Mouse (Mus musculus): ENCODE data around the gene Oxsr1. TPM values are rescaled to one million over a fixed set of nuclear protein-coding genes. Genes with fewer than 3 reads are reported as not detected.

Oxsr1 gene
- polyA plus RNA-seq, 1 experiment = 16.3 TPM

DNA sequence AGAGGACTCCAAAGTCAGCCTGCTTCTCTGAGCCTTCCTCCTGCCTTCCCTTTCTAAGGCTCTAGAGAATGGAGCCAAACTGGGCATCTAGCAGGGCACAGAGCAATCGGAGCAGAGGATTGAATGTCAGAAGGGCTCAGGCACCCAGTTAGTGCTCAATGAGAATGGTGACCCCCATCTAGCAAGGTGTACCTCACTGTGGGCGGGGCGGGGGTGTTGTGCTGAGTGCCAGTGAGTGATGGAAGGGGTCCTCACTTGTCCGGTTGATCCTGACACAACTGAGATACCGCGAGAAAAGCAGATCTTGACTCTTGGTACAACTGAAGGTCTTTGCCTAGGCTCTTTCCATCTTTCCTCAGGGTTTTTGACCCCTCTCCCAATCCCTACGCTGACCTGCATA lies 16.9 kb upstream of the Oxsr1 start:
- H3K27ac ChIP-seq (ENCODE audit: insufficient read depth, low read depth, low read length) = no peak overlapping the region
- H3K27me3 ChIP-seq (replicated peaks; ENCODE audit: control insufficient read depth, insufficient read depth, low read length) = no peaks in the 10 kb centered on the region
- peak overlapping the region; percentile 90 for H3K4me3 ChIP-seq (ENCODE audit: insufficient read depth, low read depth, low read length)
- no peak for DNase-seq
- TF ChIP-seq POLR2A (IDR thresholded peaks at IDR 0.05; ENCODE audit: low read depth, low read length) = no peak
- no peak for TF ChIP-seq CTCF (conservative IDR thresholded peaks at IDR 0.05; ENCODE audit: insufficient read depth, insufficient read length, low read depth, low read length)
- no peaks in the 10 kb centered on the region for H3K36me3 ChIP-seq (ENCODE audit: control insufficient read depth, insufficient read depth, low read length)
- WGBS = 45% methylated on average over 7 of the region's 7 CpGs
- H3K4me1 ChIP-seq (ENCODE audit: control insufficient read depth, insufficient read depth, low read length) = peaks cover 22% of the 10 kb centered on the region

DNA sequence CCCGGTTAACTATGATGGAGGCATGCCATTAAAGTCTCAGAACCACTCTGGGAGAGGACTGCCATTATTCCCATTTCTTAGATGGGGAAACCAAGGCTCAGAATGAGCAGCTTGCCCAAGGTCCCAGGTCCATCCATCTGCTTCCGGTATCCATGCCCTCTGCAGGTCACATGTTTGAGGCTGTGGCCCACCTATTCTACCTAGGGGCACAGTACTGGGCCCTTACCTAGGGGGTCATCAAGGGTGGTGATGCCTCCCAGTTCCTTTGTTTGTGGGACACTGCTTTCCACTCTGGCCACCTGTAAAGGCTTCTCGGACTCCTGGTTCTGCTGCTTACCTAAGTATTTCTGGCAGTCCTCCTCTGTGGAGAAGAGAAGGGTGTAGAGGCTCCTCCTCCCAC lies 16.1 kb upstream of the Oxsr1 start:
- 81% methylated on average over 3 of the region's 3 CpGs for WGBS
- Histone ChIP-seq H3K27me3 (replicated peaks; ENCODE audit: control insufficient read depth, insufficient read depth, low read length) (no peaks in the 10 kb centered on the region), H3K4me1 (ENCODE audit: control insufficient read depth, insufficient read depth, low read length) (peaks cover 22% of the 10 kb centered on the region), H3K36me3 (ENCODE audit: control insufficient read depth, insufficient read depth, low read length) (no peaks in the 10 kb centered on the region), H3K27ac (ENCODE audit: insufficient read depth, low read depth, low read length) (no peak overlapping the region), H3K4me3 (ENCODE audit: insufficient read depth, low read depth, low read length) (no peak overlapping the region)
- DNase-seq = no peak
- TF ChIP-seq POLR2A (IDR thresholded peaks at IDR 0.05; ENCODE audit: low read depth, low read length) = no peak
- TF ChIP-seq CTCF (conservative IDR thresholded peaks at IDR 0.05; ENCODE audit: insufficient read depth, insufficient read length, low read depth, low read length) = no peak

DNA sequence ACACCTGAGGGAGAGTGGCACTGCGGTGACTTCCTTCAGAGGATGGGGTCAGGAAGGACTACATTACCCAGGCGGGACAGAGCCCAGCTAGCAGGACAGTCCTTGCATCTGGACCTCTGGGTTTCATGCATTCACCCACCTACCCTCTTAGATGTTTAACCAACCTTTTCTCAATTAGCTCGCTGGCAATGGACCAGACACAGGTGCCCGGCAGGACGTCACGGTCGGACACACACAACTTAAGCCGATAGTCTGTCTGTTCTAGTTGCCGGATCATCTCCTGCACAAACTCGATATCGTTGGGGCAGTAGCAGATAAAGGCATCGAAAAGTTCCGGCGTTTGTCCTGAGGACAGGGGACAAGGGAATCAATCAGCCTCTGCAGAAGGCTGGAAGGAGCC lies 15.6 kb upstream of the Oxsr1 start:
- WGBS = 42% methylated on average over 14 of the region's 14 CpGs
- peak; percentile 52 for DNase-seq
- no peaks in the 10 kb centered on the region for H3K27me3 ChIP-seq (replicated peaks; ENCODE audit: control insufficient read depth, insufficient read depth, low read length)
- H3K4me1 ChIP-seq (ENCODE audit: control insufficient read depth, insufficient read depth, low read length) = peaks cover 21% of the 10 kb centered on the region
- TF ChIP-seq CTCF (conservative IDR thresholded peaks at IDR 0.05; ENCODE audit: insufficient read depth, insufficient read length, low read depth, low read length) = no peak
- no peak for TF ChIP-seq POLR2A (IDR thresholded peaks at IDR 0.05; ENCODE audit: low read depth, low read length)
- H3K36me3 ChIP-seq (ENCODE audit: control insufficient read depth, insufficient read depth, low read length) = no peaks in the 10 kb centered on the region
- no peak overlapping the region for H3K27ac ChIP-seq (ENCODE audit: insufficient read depth, low read depth, low read length)
- H3K4me3 ChIP-seq (ENCODE audit: insufficient read depth, low read depth, low read length) = no peak overlapping the region

DNA sequence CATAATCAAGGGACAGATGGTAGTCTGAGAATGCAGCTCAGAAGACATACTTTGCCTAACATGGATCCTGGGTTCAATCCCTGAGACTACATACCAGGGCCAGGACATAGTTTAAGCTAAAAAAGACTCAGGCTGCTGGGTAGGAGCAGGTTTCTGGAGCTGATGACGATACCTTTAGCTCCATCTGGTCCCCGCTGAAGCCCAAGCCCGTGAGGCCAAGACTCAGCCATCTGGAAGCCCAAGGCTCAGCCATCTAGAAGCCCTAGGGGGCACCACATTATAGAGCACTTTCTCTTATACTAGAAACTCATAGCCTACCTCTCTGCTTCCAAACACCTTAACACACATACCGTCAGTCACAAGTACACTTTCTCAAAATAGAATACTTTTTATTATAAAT lies 13.3 kb upstream of the Oxsr1 start:
- TF ChIP-seq CTCF (conservative IDR thresholded peaks at IDR 0.05; ENCODE audit: insufficient read depth, insufficient read length, low read depth, low read length) = no peak
- TF ChIP-seq POLR2A (IDR thresholded peaks at IDR 0.05; ENCODE audit: low read depth, low read length) = no peak
- 89% methylated on average over 4 of the region's 4 CpGs for WGBS
- H3K4me1 ChIP-seq (ENCODE audit: control insufficient read depth, insufficient read depth, low read length) = peaks cover 13% of the 10 kb centered on the region
- H3K36me3 ChIP-seq (ENCODE audit: control insufficient read depth, insufficient read depth, low read length) = no peaks in the 10 kb centered on the region
- H3K4me3 ChIP-seq (ENCODE audit: insufficient read depth, low read depth, low read length) = no peak overlapping the region
- H3K27me3 ChIP-seq (replicated peaks; ENCODE audit: control insufficient read depth, insufficient read depth, low read length) = no peaks in the 10 kb centered on the region
- H3K27ac ChIP-seq (ENCODE audit: insufficient read depth, low read depth, low read length) = no peak overlapping the region
- DNase-seq = no peak

DNA sequence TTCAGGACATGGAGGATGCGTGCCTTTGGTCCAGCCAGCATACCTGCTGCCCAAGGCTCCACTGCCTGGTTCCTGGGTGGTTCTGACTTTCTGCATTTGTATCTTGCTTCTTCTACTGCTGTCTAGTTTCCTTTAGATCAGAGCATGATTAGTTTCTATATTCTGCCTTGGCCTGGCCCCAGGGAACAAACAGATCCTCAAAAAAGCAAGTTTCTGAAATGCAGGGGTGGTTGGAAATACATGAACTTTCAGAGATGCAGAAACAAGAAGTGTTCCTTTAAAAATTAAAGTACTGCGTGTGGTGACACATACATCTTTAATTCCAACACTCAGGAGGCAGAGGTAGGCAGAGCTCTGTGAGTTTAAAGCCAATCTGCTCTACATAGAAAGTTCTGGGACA lies 12.6 kb upstream of the Oxsr1 start:
- 82% methylated on average over 2 of the region's 2 CpGs for WGBS
- H3K27ac ChIP-seq (ENCODE audit: insufficient read depth, low read depth, low read length) = peak overlapping the region; percentile 64; the same call in 1 of the 2 replicates
- peaks cover 7% of the 10 kb centered on the region for H3K4me1 ChIP-seq (ENCODE audit: control insufficient read depth, insufficient read depth, low read length)
- no peak for TF ChIP-seq POLR2A (IDR thresholded peaks at IDR 0.05; ENCODE audit: low read depth, low read length)
- no peak for TF ChIP-seq CTCF (conservative IDR thresholded peaks at IDR 0.05; ENCODE audit: insufficient read depth, insufficient read length, low read depth, low read length)
- no peaks in the 10 kb centered on the region for H3K36me3 ChIP-seq (ENCODE audit: control insufficient read depth, insufficient read depth, low read length)
- no peak for DNase-seq
- no peak overlapping the region for H3K4me3 ChIP-seq (ENCODE audit: insufficient read depth, low read depth, low read length)
- H3K27me3 ChIP-seq (replicated peaks; ENCODE audit: control insufficient read depth, insufficient read depth, low read length) = no peaks in the 10 kb centered on the region

DNA sequence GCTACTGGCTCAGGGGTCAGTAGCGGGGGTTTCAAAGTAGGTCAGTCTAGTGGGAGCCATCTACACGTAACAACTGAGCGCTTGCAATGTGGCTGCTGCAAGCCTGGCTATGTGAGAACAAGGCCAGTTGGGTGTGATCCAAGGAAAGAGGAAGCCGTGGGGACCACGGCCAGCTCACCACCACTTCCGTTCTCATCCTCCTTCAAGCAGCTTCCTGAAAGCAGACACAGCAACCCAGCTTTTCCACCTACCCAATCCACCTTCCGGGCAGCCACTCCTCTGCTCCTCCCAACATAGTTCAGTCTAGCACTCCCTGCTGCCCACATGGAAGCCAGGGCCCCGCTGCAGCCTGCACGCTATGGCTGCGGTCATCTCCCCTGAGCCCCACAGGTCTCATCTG lies 12.1 kb upstream of the Oxsr1 start:
- H3K27me3 ChIP-seq (replicated peaks; ENCODE audit: control insufficient read depth, insufficient read depth, low read length) = no peaks in the 10 kb centered on the region
- peaks cover 7% of the 10 kb centered on the region for H3K4me1 ChIP-seq (ENCODE audit: control insufficient read depth, insufficient read depth, low read length)
- DNase-seq = peak; percentile 80
- H3K27ac ChIP-seq (ENCODE audit: insufficient read depth, low read depth, low read length) = peak overlapping the region; percentile 64; the same call in 1 of the 2 replicates
- H3K36me3 ChIP-seq (ENCODE audit: control insufficient read depth, insufficient read depth, low read length) = no peaks in the 10 kb centered on the region
- no peak overlapping the region for H3K4me3 ChIP-seq (ENCODE audit: insufficient read depth, low read depth, low read length)
- TF ChIP-seq CTCF (conservative IDR thresholded peaks at IDR 0.05; ENCODE audit: insufficient read depth, insufficient read length, low read depth, low read length) (no peak), POLR2A (IDR thresholded peaks at IDR 0.05; ENCODE audit: low read depth, low read length) (no peak)
- 45% methylated on average over 10 of the region's 10 CpGs for WGBS

DNA sequence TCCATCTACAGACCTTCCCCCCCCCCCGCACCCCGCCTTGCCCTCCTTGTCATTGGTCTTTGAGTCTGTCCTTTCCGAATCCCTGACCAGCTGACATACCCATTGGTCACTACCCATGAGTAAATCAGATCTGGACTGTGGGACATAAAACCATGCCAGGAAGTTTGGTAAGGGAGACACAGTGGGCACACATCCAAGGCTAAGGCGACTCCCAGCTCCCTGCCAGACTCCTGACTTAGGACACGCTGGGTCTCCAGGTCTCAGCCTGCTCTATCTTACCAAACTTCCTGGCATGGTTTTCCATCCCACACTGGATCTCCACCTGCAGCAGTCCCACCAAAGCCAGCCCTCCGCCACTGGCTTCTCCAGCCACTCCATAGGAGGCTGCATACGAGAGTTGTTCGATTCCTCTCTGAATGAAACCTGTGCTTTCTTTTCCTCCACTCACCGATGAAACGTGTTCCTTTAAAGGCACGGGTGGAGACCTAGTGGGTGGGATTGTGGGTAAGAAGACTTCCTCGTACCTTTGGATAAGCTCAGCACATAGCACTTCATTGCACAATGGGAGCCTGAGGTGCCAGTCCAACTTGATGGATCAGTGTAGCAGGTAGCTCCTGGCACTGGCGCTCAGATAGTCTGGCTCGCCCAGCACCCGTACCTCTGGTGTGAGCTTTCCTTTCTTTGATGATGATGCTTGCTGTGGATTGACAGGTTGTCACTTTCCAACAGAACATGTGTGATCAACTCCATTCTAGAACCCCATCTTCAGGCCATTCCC lies 8.1 kb upstream of the Oxsr1 start:
- no peak overlapping the region for H3K27ac ChIP-seq (ENCODE audit: insufficient read depth, low read depth, low read length)
- peaks cover 6% of the 10 kb centered on the region; the same call in 1 of the 2 replicates for H3K4me1 ChIP-seq (ENCODE audit: control insufficient read depth, insufficient read depth, low read length)
- WGBS = 83% methylated on average over 15 of the region's 15 CpGs
- H3K4me3 ChIP-seq (ENCODE audit: insufficient read depth, low read depth, low read length) = no peak overlapping the region
- no peaks in the 10 kb centered on the region for H3K36me3 ChIP-seq (ENCODE audit: control insufficient read depth, insufficient read depth, low read length)
- H3K27me3 ChIP-seq (replicated peaks; ENCODE audit: control insufficient read depth, insufficient read depth, low read length) = no peaks in the 10 kb centered on the region
- TF ChIP-seq POLR2A (IDR thresholded peaks at IDR 0.05; ENCODE audit: low read depth, low read length) = no peak
- no peak for TF ChIP-seq CTCF (conservative IDR thresholded peaks at IDR 0.05; ENCODE audit: insufficient read depth, insufficient read length, low read depth, low read length)
- no peak for DNase-seq
